Mouse (Mus musculus) heart, postnatal 0 days (tissue): Measurements from ENCODE around the gene Gpr108. TPM values are rescaled to one million over a fixed set of nuclear protein-coding genes. Genes with fewer than 3 reads are reported as not detected.
A peak's percentile ranks its signal among the peaks of the same experiment; 100 is the strongest.

ENCODE experiments used
- ATAC-seq: fragments of 200-750 bp; cut with Nextera tagmentation; 2 replicates; pipeline ENCODE4 v1.8.0; 2017; ENCODE audit warnings: low read depth, moderate number of reproducible peaks, moderate library complexity; ENCODE audit not compliant: insufficient read depth
- DNase-seq: peaks from one replicate; pipeline ENCODE4 v3.0.0-alpha.2; 2016; ENCODE audit warnings: low spot score
- H3K27ac ChIP-seq: fragments of 300-500 bp; sonication (generic); 2 replicates; pipeline ENCODE4 v1.5.1; 2014; ENCODE audit warnings: low read depth, mild to moderate bottlenecking
- H3K27me3 ChIP-seq: fragments of 300-500 bp; sonication (generic); 2 replicates; pipeline ENCODE4 v1.6.1; 2014; ENCODE audit warnings: low read length, mixed read lengths; ENCODE audit not compliant: control insufficient read depth, insufficient read depth
- H3K36me3 ChIP-seq: fragments of 300-500 bp; sonication (generic); replicated peaks from 2 replicates; pipeline ENCODE4 v1.6.1; 2014; ENCODE audit warnings: low read length, mixed read lengths; ENCODE audit not compliant: control insufficient read depth, insufficient read depth
- H3K4me1 ChIP-seq: fragments of 300-500 bp; sonication (generic); 2 replicates; pipeline ENCODE4 v1.6.1; 2014; ENCODE audit warnings: antibody characterized with exemption; ENCODE audit not compliant: control insufficient read depth, insufficient read depth
- H3K4me2 ChIP-seq: fragments of 300-500 bp; sonication (generic); 2 replicates; pipeline ENCODE4 v1.6.1; 2014; ENCODE audit warnings: low read depth, mild to moderate bottlenecking, low read length, moderate library complexity
- H3K4me3 ChIP-seq: fragments of 300-500 bp; sonication (generic); 2 replicates; pipeline ENCODE4 v1.5.1; 2014; ENCODE audit warnings: low read depth, low read length
- H3K9ac ChIP-seq: fragments of 300-500 bp; sonication (generic); replicated peaks from 2 replicates; pipeline ENCODE4 v1.6.1; 2014; ENCODE audit warnings: low read depth, low read length, mixed read lengths
- H3K9me3 ChIP-seq: fragments of 300-500 bp; sonication (generic); replicated peaks from 2 replicates; pipeline ENCODE4 v1.6.1; 2016; ENCODE audit warnings: low read length; ENCODE audit not compliant: control insufficient read depth
- CTCF ChIP-seq: IDR thresholded peaks from 2 replicates; pipeline ENCODE4 v1.5.1; 2016; ENCODE audit warnings: antibody characterized with exemption, control low read depth, low read depth
- EP300 ChIP-seq: IDR thresholded peaks from 2 replicates; pipeline ENCODE4 v1.6.1; 2016; ENCODE audit warnings: antibody characterized with exemption, low read depth
- WGBS: fragments of 180-500 bp; shearing (Covaris S2); extraction: QIAGEN DNeasy Blood & Tissue Kit; methylation state at CpG from one replicate; pipeline ENCODE4 v1.1.7; 2014; 5-methylcytosine and 5-hydroxymethylcytosine counted together
- polyA plus RNA-seq: library from polyadenylated mRNA; unstranded; fragments of >200 nt; fragmentation: Nextera tagmentation; extraction: Ambion mirVana; gene quantifications from 2 replicates; pipeline ENCODE4 v1.2.1, GENCODE M21; 2015
- total RNA-seq: library from RNA; depleted of rRNA; stranded (reverse); fragments of >200 nt; gene quantifications from 2 replicates; pipeline ENCODE4 v1.2.3, GENCODE M21; 2014; ENCODE audit warnings: low replicate concordance

The Gpr108 gene
- total and polyA plus RNA-seq, 2 experiments from 2014 or later: 23.3 to 30.1 TPM

GRCm38 (mm10) chr17:57248771-57249170, 525 bp upstream of the Gpr108 start:
- DNase-seq (no peak), ATAC-seq (no peak)
- peak overlapping the region; percentile 90 for H3K4me3 ChIP-seq
- peak overlapping the region; percentile 35; the same call in 1 of the 2 replicates for H3K9ac ChIP-seq
- peak overlapping the region; percentile 93 for H3K27ac ChIP-seq
- TF ChIP-seq CTCF (no peak), EP300 (no peak)
- peaks cover 23% of the 10 kb centered on the region for H3K36me3 ChIP-seq
- peaks cover 21% of the 10 kb centered on the region for H3K4me1 ChIP-seq
- no peaks in the 10 kb centered on the region for H3K27me3 ChIP-seq
- no peaks in the 10 kb centered on the region for H3K9me3 ChIP-seq
- H3K4me2 ChIP-seq: peak overlapping the region; percentile 84
- WGBS: 7% methylated on average over 13 of the region's 13 CpGs

DNA sequence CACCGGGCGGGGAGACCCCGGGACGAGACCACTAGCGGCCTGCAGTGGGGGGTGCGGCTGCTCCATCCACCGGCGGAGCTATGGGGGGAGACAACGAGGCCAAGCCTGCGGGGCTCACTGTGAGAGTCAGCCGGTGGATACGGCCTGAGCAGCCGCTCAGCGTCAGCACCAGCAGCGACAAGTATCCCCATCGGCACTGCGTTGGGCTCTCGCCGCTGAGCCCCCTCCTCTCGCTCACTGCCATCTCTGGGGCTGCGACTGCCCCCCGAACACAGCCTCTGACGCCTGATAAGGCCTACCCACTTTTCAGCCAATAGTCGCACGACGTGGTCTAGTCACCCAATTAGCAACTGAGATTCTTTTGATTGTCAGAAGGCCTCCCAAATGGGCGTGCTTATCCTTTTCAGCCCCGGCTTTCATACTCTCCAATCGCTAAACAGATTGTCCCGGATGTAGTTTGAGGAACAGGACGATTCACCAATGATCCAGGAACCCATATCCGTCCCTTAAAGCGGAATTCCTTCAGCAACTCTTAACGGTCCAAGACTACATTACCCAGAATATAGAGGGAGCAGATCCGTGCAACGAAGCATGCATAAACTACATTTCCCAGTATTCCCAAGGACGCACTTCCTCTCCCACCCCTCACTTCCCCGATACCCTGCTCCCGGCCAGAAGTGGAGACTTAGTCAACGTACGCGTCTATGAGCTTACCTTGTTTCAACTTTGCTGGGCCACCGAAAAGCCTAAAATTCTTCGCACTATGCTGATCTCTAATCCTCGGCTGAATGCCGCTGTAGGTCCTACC, 649 bp downstream of the Gpr108 start:
- Histone ChIP-seq H3K9ac (peak overlapping the region; percentile 70), H3K9me3 (no peaks in the 10 kb centered on the region), H3K36me3 (peaks cover 24% of the 10 kb centered on the region), H3K4me3 (peak overlapping the region; percentile 90), H3K4me2 (peak overlapping the region; percentile 90), H3K4me1 (peaks cover 21% of the 10 kb centered on the region), H3K27me3 (no peaks in the 10 kb centered on the region), H3K27ac (peak overlapping the region; percentile 93)
- peak; percentile 94 for TF ChIP-seq EP300
- TF ChIP-seq CTCF: no peak
- peak; percentile 100 for DNase-seq
- under 1% methylated on average over 46 of the region's 46 CpGs for WGBS
- ATAC-seq: peak; percentile 88

GRCm38 (mm10) chr17:57246663-57247392, 1.4 kb downstream of the Gpr108 start:
- no peak for DNase-seq
- Histone ChIP-seq H3K9me3 (no peaks in the 10 kb centered on the region), H3K4me3 (peak overlapping the region; percentile 90), H3K27me3 (no peaks in the 10 kb centered on the region), H3K9ac (peak overlapping the region; percentile 70), H3K4me2 (peak overlapping the region; percentile 90), H3K27ac (peak overlapping the region; percentile 87), H3K4me1 (peaks cover 21% of the 10 kb centered on the region), H3K36me3 (peaks cover 32% of the 10 kb centered on the region)
- ATAC-seq: no peak
- 0 out of 2 replicates have a peak, but pooled peaks have one; percentile 18 for TF ChIP-seq CTCF
- TF ChIP-seq EP300: no peak
- WGBS: 3% methylated on average over 18 of the region's 18 CpGs

- Histone ChIP-seq H3K4me1 (peaks cover 13% of the 10 kb centered on the region), H3K4me3 (no peak overlapping the region), H3K9me3 (no peaks in the 10 kb centered on the region), H3K36me3 (peaks cover 36% of the 10 kb centered on the region), H3K27ac (no peak overlapping the region), H3K9ac (no peak overlapping the region), H3K4me2 (no peak overlapping the region), H3K27me3 (no peaks in the 10 kb centered on the region)
- WGBS: 82% methylated on average over 10 of the region's 10 CpGs
- TF ChIP-seq CTCF (no peak), EP300 (no peak)
- ATAC-seq: no peak
- DNase-seq: no peak
These were observed 2.8 kb downstream of the Gpr108 start for GRCm38 (mm10) chr17:57245311-57245929.

DNA sequence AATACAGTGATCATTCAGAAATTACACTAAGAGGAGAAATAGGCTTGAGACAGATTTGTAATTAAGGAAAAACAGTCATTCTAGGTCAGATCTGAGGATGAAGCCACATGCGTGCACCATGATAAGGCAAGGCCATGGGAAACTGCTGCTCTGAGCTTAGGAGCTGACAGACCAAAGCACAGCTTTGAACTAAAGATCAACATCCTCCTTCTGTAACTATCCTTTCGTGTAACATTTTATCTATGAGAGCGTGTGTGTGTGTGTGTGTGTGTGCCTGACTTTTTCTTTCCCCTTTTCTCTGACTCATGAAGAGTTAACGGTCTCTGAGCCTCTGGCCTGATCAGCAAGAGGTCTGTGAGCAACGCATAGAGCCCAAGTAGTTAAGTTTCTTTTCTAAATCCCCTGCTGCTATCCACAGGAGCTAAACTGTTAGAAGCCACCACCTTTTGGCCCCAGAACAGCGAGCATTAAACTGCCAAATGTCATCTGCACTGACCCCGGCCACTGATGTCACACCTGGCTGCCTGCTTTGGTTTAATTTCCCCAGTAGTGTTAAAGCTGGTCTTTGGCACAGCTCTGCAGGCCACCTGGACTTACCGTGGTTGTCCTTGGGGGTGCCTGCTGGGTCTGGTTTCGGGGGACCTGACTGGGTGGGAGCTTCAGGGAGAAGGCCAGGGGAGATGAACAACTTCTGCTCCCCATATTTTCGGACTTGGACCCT, 4.4 kb downstream of the Gpr108 start:
- peaks cover 9% of the 10 kb centered on the region for H3K4me1 ChIP-seq
- no peak overlapping the region for H3K4me2 ChIP-seq
- no peak for DNase-seq
- peaks cover 36% of the 10 kb centered on the region for H3K36me3 ChIP-seq
- H3K27ac ChIP-seq: no peak overlapping the region
- TF ChIP-seq CTCF (no peak), EP300 (no peak)
- no peak for ATAC-seq
- H3K9me3 ChIP-seq: no peaks in the 10 kb centered on the region
- no peak overlapping the region for H3K9ac ChIP-seq
- no peaks in the 10 kb centered on the region for H3K27me3 ChIP-seq
- no peak overlapping the region for H3K4me3 ChIP-seq
- 65% methylated on average over 10 of the region's 10 CpGs for WGBS
